Mouse (Mus musculus): ENCODE measurements around the gene Mrgprf. TPM values are rescaled to one million over a fixed set of nuclear protein-coding genes. Genes with fewer than 3 reads are reported as not detected.

The Mrgprf gene
- polyA plus RNA-seq, 1 experiment from 2014 or later: 2.2 TPM

GRCm38 (mm10) chr7:145302488-145303285 is 2.1 kb downstream of the Mrgprf start:
- 0 out of 2 replicates have a peak, but pooled peaks cover 4% of the 10 kb centered on the region for H3K27me3 ChIP-seq
- peak overlapping the region; percentile 22 for H3K4me3 ChIP-seq
- ATAC-seq (ENCODE audit: low FRiP score): peak; percentile 83
- no peaks in the 10 kb centered on the region for H3K36me3 ChIP-seq
- H3K4me1 ChIP-seq (replicated peaks): peaks cover 15% of the 10 kb centered on the region
- peak overlapping the region; percentile 50 for H3K4me2 ChIP-seq
- no peaks in the 10 kb centered on the region for H3K9me3 ChIP-seq
- peak overlapping the region; percentile 60; the same call in 1 of the 2 replicates for H3K9ac ChIP-seq
- no peak overlapping the region for H3K27ac ChIP-seq
- 7% methylated on average over 20 of the region's 20 CpGs for WGBS

GRCm38 (mm10) chr7:145304153-145304552 is 3.5 kb downstream of the Mrgprf start:
- 87% methylated on average over 2 of the region's 2 CpGs for WGBS
- Histone ChIP-seq H3K27me3 (0 out of 2 replicates have a peak, but pooled peaks cover 4% of the 10 kb centered on the region), H3K4me1 (replicated peaks) (peaks cover 19% of the 10 kb centered on the region), H3K36me3 (no peaks in the 10 kb centered on the region), H3K4me2 (no peak overlapping the region), H3K9ac (no peak overlapping the region), H3K9me3 (no peaks in the 10 kb centered on the region), H3K27ac (no peak overlapping the region), H3K4me3 (no peak overlapping the region)
- no peak for ATAC-seq (ENCODE audit: low FRiP score)

GRCm38 (mm10) chr7:145307636-145308035 is 7.0 kb downstream of the Mrgprf start:
- Histone ChIP-seq H3K4me1 (replicated peaks) (peaks cover 7% of the 10 kb centered on the region), H3K27me3 (no peaks in the 10 kb centered on the region), H3K4me3 (no peak overlapping the region), H3K36me3 (no peaks in the 10 kb centered on the region), H3K4me2 (no peak overlapping the region), H3K27ac (no peak overlapping the region), H3K9me3 (no peaks in the 10 kb centered on the region), H3K9ac (no peak overlapping the region)
- no peak for ATAC-seq (ENCODE audit: low FRiP score)
- WGBS: 92% methylated on average over 10 of the region's 10 CpGs

GRCm38 (mm10) chr7:145308061-145308675 is 7.5 kb downstream of the Mrgprf start:
- Histone ChIP-seq H3K9ac (no peak overlapping the region), H3K27me3 (no peaks in the 10 kb centered on the region), H3K4me3 (no peak overlapping the region), H3K4me1 (replicated peaks) (0 out of 2 replicates have a peak, but pooled peaks cover 4% of the 10 kb centered on the region), H3K27ac (no peak overlapping the region), H3K36me3 (no peaks in the 10 kb centered on the region), H3K4me2 (no peak overlapping the region), H3K9me3 (no peaks in the 10 kb centered on the region)
- 80% methylated on average over 30 of the region's 30 CpGs for WGBS
- ATAC-seq (ENCODE audit: low FRiP score): no peak

GRCm38 (mm10) chr7:145308866-145309265 is 8.2 kb downstream of the Mrgprf start:
- ATAC-seq (ENCODE audit: low FRiP score): no peak

GRCm38 (mm10) chr7:145309877-145310276 is 9.2 kb downstream of the Mrgprf start:
- WGBS: 96% methylated on average over 1 of the region's 1 CpGs
- Histone ChIP-seq H3K9ac (no peak overlapping the region), H3K4me1 (replicated peaks) (0 out of 2 replicates have a peak, but pooled peaks cover 4% of the 10 kb centered on the region), H3K36me3 (no peaks in the 10 kb centered on the region), H3K27ac (no peak overlapping the region), H3K9me3 (no peaks in the 10 kb centered on the region), H3K4me2 (no peak overlapping the region), H3K27me3 (no peaks in the 10 kb centered on the region), H3K4me3 (no peak overlapping the region)
- ATAC-seq (ENCODE audit: low FRiP score): no peak

More at GRCm38 (mm10) chr7:145308866-145309265, 8.2 kb downstream of the Mrgprf start:
- H3K27me3 ChIP-seq: no peaks in the 10 kb centered on the region
- H3K9ac ChIP-seq: no peak overlapping the region
- H3K4me2 ChIP-seq: no peak overlapping the region
- WGBS: 73% methylated on average over 4 of the region's 4 CpGs
- H3K27ac ChIP-seq: no peak overlapping the region
- no peak overlapping the region for H3K4me3 ChIP-seq
- no peaks in the 10 kb centered on the region for H3K36me3 ChIP-seq
- H3K4me1 ChIP-seq (replicated peaks): 0 out of 2 replicates have a peak, but pooled peaks cover 4% of the 10 kb centered on the region
- H3K9me3 ChIP-seq: no peaks in the 10 kb centered on the region

GRCm38 (mm10) chr7:145310526-145310925 is 9.9 kb downstream of the Mrgprf start:
- Histone ChIP-seq H3K4me3 (no peak overlapping the region), H3K27ac (no peak overlapping the region), H3K27me3 (no peaks in the 10 kb centered on the region), H3K36me3 (no peaks in the 10 kb centered on the region), H3K9me3 (no peaks in the 10 kb centered on the region), H3K4me1 (replicated peaks) (0 out of 2 replicates have a peak, but pooled peaks cover 4% of the 10 kb centered on the region), H3K9ac (no peak overlapping the region), H3K4me2 (no peak overlapping the region)
- ATAC-seq (ENCODE audit: low FRiP score): no peak
- WGBS: 78% methylated on average over 5 of the region's 5 CpGs

- no peak overlapping the region for H3K4me2 ChIP-seq
- WGBS: 85% methylated on average over 3 of the region's 3 CpGs
- no peaks in the 10 kb centered on the region for H3K36me3 ChIP-seq
- no peak overlapping the region for H3K9ac ChIP-seq
- H3K27ac ChIP-seq: no peak overlapping the region
- ATAC-seq (ENCODE audit: low FRiP score): no peak
- 0 out of 2 replicates have a peak, but pooled peaks cover 4% of the 10 kb centered on the region for H3K4me1 ChIP-seq (replicated peaks)
- H3K4me3 ChIP-seq: no peak overlapping the region
- H3K27me3 ChIP-seq: 0 out of 2 replicates have a peak, but pooled peaks cover 2% of the 10 kb centered on the region
- no peaks in the 10 kb centered on the region for H3K9me3 ChIP-seq
These were observed 11.5 kb downstream of the Mrgprf start for GRCm38 (mm10) chr7:145312137-145312536.

GRCm38 (mm10) chr7:145314785-145315411 is 14.3 kb downstream of the Mrgprf start, which contains the start of gene Mrgprd:
Mrgprd (plus strand) TSS chr7:145314835.
- no peak within 1 kb of the TSS for H3K9ac ChIP-seq
- no peak for ATAC-seq (ENCODE audit: low FRiP score)
- 90% methylated on average over 6 of the region's 6 CpGs for WGBS
- 0 out of 2 replicates have a peak, but pooled peaks cover 3% of the 10 kb centered on the region for H3K27me3 ChIP-seq
- H3K36me3 ChIP-seq: no peaks in the 10 kb centered on the region
- no peak within 1 kb of the TSS for H3K27ac ChIP-seq
- H3K4me3 ChIP-seq: no peak within 1 kb of the TSS
- H3K9me3 ChIP-seq: no peaks in the 10 kb centered on the region
- H3K4me1 ChIP-seq (replicated peaks): no peaks in the 10 kb centered on the region
- no peak within 1 kb of the TSS for H3K4me2 ChIP-seq

- H3K4me3 ChIP-seq: no peak overlapping the region
- no peak overlapping the region for H3K9ac ChIP-seq
- 0 out of 2 replicates have a peak, but pooled peaks cover 3% of the 10 kb centered on the region for H3K27me3 ChIP-seq
- no peak for ATAC-seq (ENCODE audit: low FRiP score)
- no peak overlapping the region for H3K4me2 ChIP-seq
- H3K36me3 ChIP-seq: no peaks in the 10 kb centered on the region
- H3K9me3 ChIP-seq: no peaks in the 10 kb centered on the region
- no peaks in the 10 kb centered on the region for H3K4me1 ChIP-seq (replicated peaks)
- no peak overlapping the region for H3K27ac ChIP-seq
- WGBS: 73% methylated on average over 4 of the region's 4 CpGs
These were observed 16.9 kb downstream of the Mrgprf start for GRCm38 (mm10) chr7:145317522-145317921.

GRCm38 (mm10) chr7:145319481-145319880 is 18.9 kb downstream of the Mrgprf start:
- WGBS: 81% methylated on average over 3 of the region's 3 CpGs
- ATAC-seq (ENCODE audit: low FRiP score): no peak

GRCm38 (mm10) chr7:145323607-145324006 is 23.0 kb downstream of the Mrgprf start:
- H3K27ac ChIP-seq: no peak overlapping the region
- ATAC-seq (ENCODE audit: low FRiP score): no peak
- H3K9me3 ChIP-seq: no peaks in the 10 kb centered on the region
- WGBS: 29% methylated on average over 4 of the region's 4 CpGs
- H3K4me1 ChIP-seq (replicated peaks): no peaks in the 10 kb centered on the region
- no peak overlapping the region for H3K4me2 ChIP-seq
- H3K4me3 ChIP-seq: no peak overlapping the region
- H3K9ac ChIP-seq: no peak overlapping the region
- H3K36me3 ChIP-seq: no peaks in the 10 kb centered on the region
- H3K27me3 ChIP-seq: no peaks in the 10 kb centered on the region

More at GRCm38 (mm10) chr7:145319481-145319880, 18.9 kb downstream of the Mrgprf start:
- Histone ChIP-seq H3K9ac (no peak overlapping the region), H3K27ac (no peak overlapping the region), H3K27me3 (0 out of 2 replicates have a peak, but pooled peaks cover 3% of the 10 kb centered on the region), H3K9me3 (no peaks in the 10 kb centered on the region), H3K4me1 (replicated peaks) (no peaks in the 10 kb centered on the region), H3K4me3 (no peak overlapping the region), H3K36me3 (no peaks in the 10 kb centered on the region), H3K4me2 (no peak overlapping the region)
